Mouse (Mus musculus): ENCODE measurements around the gene Slc4a3. TPM values are rescaled to one million over a fixed set of nuclear protein-coding genes. Genes with fewer than 3 reads are reported as not detected.

The Slc4a3 gene
- polyA plus RNA-seq, 1 experiment from 2014 or later, result 25.4 TPM

- Histone ChIP-seq H3K4me2 (no peak overlapping the region), H3K27ac (replicated peaks) (no peak overlapping the region), H3K9me3 (no peaks in the 10 kb centered on the region), H3K36me3 (no peaks in the 10 kb centered on the region), H3K4me1 (peaks cover 32% of the 10 kb centered on the region), H3K4me3 (no peak overlapping the region), H3K9ac (no peak overlapping the region), H3K27me3 (replicated peaks) (peaks cover 3% of the 10 kb centered on the region; the same call in 1 of the 2 replicates)
- 70% methylated on average over 3 of the region's 3 CpGs for WGBS
- ATAC-seq (ENCODE audit: extremely low read depth, insufficient number of reproducible peaks, low FRiP score, low TSS enrichment), result no peak
Observed at GRCm38 (mm10) chr1:75586791-75587190, 40.7 kb downstream of the Slc4a3 start.

- Histone ChIP-seq H3K9ac (no peak overlapping the region), H3K27me3 (replicated peaks) (peaks cover 4% of the 10 kb centered on the region; the same call in 1 of the 2 replicates), H3K4me2 (peak overlapping the region; percentile 13; the same call in 1 of the 2 replicates), H3K27ac (replicated peaks) (peak overlapping the region; percentile 46; the same call in 1 of the 2 replicates), H3K4me1 (peaks cover 32% of the 10 kb centered on the region), H3K4me3 (no peak overlapping the region), H3K36me3 (no peaks in the 10 kb centered on the region), H3K9me3 (no peaks in the 10 kb centered on the region)
- WGBS, result 40% methylated on average over 12 of the region's 12 CpGs
- no peak for ATAC-seq (ENCODE audit: extremely low read depth, insufficient number of reproducible peaks, low FRiP score, low TSS enrichment)
Observed at GRCm38 (mm10) chr1:75587738-75588719, 42.0 kb downstream of the Slc4a3 start.

- no peak for ATAC-seq (ENCODE audit: extremely low read depth, insufficient number of reproducible peaks, low FRiP score, low TSS enrichment)
- Histone ChIP-seq H3K27ac (replicated peaks) (peak overlapping the region; percentile 46; the same call in 1 of the 2 replicates), H3K36me3 (no peaks in the 10 kb centered on the region), H3K4me1 (peaks cover 32% of the 10 kb centered on the region), H3K9ac (0 out of 2 replicates have a peak overlapping the region, but pooled peaks have one; percentile 20), H3K27me3 (replicated peaks) (peaks cover 4% of the 10 kb centered on the region; the same call in 1 of the 2 replicates), H3K4me2 (no peak overlapping the region), H3K4me3 (no peak overlapping the region), H3K9me3 (no peaks in the 10 kb centered on the region)
- WGBS, result 17% methylated on average over 7 of the region's 7 CpGs
Observed at GRCm38 (mm10) chr1:75588874-75589273, 42.8 kb downstream of the Slc4a3 start.

GRCm38 (mm10) chr1:75589983-75590382 is 43.9 kb downstream of the Slc4a3 start:
- no peaks in the 10 kb centered on the region for H3K9me3 ChIP-seq
- no peak overlapping the region for H3K9ac ChIP-seq
- H3K4me1 ChIP-seq, result peaks cover 32% of the 10 kb centered on the region
- WGBS, result 38% methylated on average over 2 of the region's 2 CpGs
- ATAC-seq (ENCODE audit: extremely low read depth, insufficient number of reproducible peaks, low FRiP score, low TSS enrichment), result no peak
- no peak overlapping the region for H3K4me2 ChIP-seq
- H3K36me3 ChIP-seq, result no peaks in the 10 kb centered on the region
- H3K4me3 ChIP-seq, result no peak overlapping the region
- no peak overlapping the region for H3K27ac ChIP-seq (replicated peaks)
- H3K27me3 ChIP-seq (replicated peaks), result peaks cover 10% of the 10 kb centered on the region

GRCm38 (mm10) chr1:75593956-75594355 is 47.9 kb downstream of the Slc4a3 start:
- Histone ChIP-seq H3K27ac (replicated peaks) (no peak overlapping the region), H3K4me2 (no peak overlapping the region), H3K4me3 (no peak overlapping the region), H3K9ac (no peak overlapping the region), H3K27me3 (replicated peaks) (peaks cover 20% of the 10 kb centered on the region), H3K4me1 (peaks cover 24% of the 10 kb centered on the region), H3K36me3 (no peaks in the 10 kb centered on the region), H3K9me3 (no peaks in the 10 kb centered on the region)
- ATAC-seq (ENCODE audit: extremely low read depth, insufficient number of reproducible peaks, low FRiP score, low TSS enrichment), result no peak
- 82% methylated on average over 7 of the region's 7 CpGs for WGBS

GRCm38 (mm10) chr1:75594836-75595235 is 48.8 kb downstream of the Slc4a3 start:
- Histone ChIP-seq H3K4me2 (no peak overlapping the region), H3K9ac (no peak overlapping the region), H3K36me3 (no peaks in the 10 kb centered on the region), H3K4me3 (no peak overlapping the region), H3K9me3 (no peaks in the 10 kb centered on the region), H3K27ac (replicated peaks) (no peak overlapping the region), H3K27me3 (replicated peaks) (peaks cover 29% of the 10 kb centered on the region), H3K4me1 (peaks cover 15% of the 10 kb centered on the region)
- ATAC-seq (ENCODE audit: extremely low read depth, insufficient number of reproducible peaks, low FRiP score, low TSS enrichment), result no peak
- 45% methylated on average over 9 of the region's 9 CpGs for WGBS

GRCm38 (mm10) chr1:75595930-75596329 is 49.9 kb downstream of the Slc4a3 start:
- peaks cover 9% of the 10 kb centered on the region for H3K4me1 ChIP-seq
- no peaks in the 10 kb centered on the region for H3K36me3 ChIP-seq
- no peaks in the 10 kb centered on the region for H3K9me3 ChIP-seq
- H3K9ac ChIP-seq, result no peak overlapping the region
- ATAC-seq (ENCODE audit: extremely low read depth, insufficient number of reproducible peaks, low FRiP score, low TSS enrichment), result no peak
- peaks cover 38% of the 10 kb centered on the region for H3K27me3 ChIP-seq (replicated peaks)
- no peak overlapping the region for H3K4me3 ChIP-seq
- H3K27ac ChIP-seq (replicated peaks), result no peak overlapping the region
- 39% methylated on average over 3 of the region's 3 CpGs for WGBS
- no peak overlapping the region for H3K4me2 ChIP-seq

GRCm38 (mm10) chr1:75596906-75597305 is 50.8 kb downstream of the Slc4a3 start:
- peaks cover 9% of the 10 kb centered on the region for H3K4me1 ChIP-seq
- no peak overlapping the region for H3K27ac ChIP-seq (replicated peaks)
- no peaks in the 10 kb centered on the region for H3K9me3 ChIP-seq
- H3K4me2 ChIP-seq, result no peak overlapping the region
- no peak for ATAC-seq (ENCODE audit: extremely low read depth, insufficient number of reproducible peaks, low FRiP score, low TSS enrichment)
- H3K4me3 ChIP-seq, result no peak overlapping the region
- WGBS, result 78% methylated on average over 2 of the region's 2 CpGs
- H3K9ac ChIP-seq, result 0 out of 2 replicates have a peak overlapping the region, but pooled peaks have one; percentile 7
- H3K36me3 ChIP-seq, result no peaks in the 10 kb centered on the region
- H3K27me3 ChIP-seq (replicated peaks), result peaks cover 42% of the 10 kb centered on the region

GRCm38 (mm10) chr1:75597622-75598021 is 51.6 kb downstream of the Slc4a3 start:
- Histone ChIP-seq H3K9ac (no peak overlapping the region), H3K4me2 (no peak overlapping the region), H3K36me3 (no peaks in the 10 kb centered on the region), H3K9me3 (no peaks in the 10 kb centered on the region), H3K27ac (replicated peaks) (no peak overlapping the region), H3K27me3 (replicated peaks) (peaks cover 45% of the 10 kb centered on the region), H3K4me1 (peaks cover 9% of the 10 kb centered on the region), H3K4me3 (no peak overlapping the region)
- no peak for ATAC-seq (ENCODE audit: extremely low read depth, insufficient number of reproducible peaks, low FRiP score, low TSS enrichment)

- no peak for ATAC-seq (ENCODE audit: extremely low read depth, insufficient number of reproducible peaks, low FRiP score, low TSS enrichment)
- Histone ChIP-seq H3K9me3 (no peaks in the 10 kb centered on the region), H3K27ac (replicated peaks) (no peak overlapping the region), H3K36me3 (no peaks in the 10 kb centered on the region), H3K9ac (no peak overlapping the region), H3K27me3 (replicated peaks) (peaks cover 43% of the 10 kb centered on the region), H3K4me3 (no peak overlapping the region), H3K4me1 (0 out of 2 replicates have a peak, but pooled peaks cover 3% of the 10 kb centered on the region), H3K4me2 (peak overlapping the region; percentile 13; the same call in 1 of the 2 replicates)
- 18% methylated on average over 12 of the region's 12 CpGs for WGBS
Observed at GRCm38 (mm10) chr1:75601738-75602137, 55.7 kb downstream of the Slc4a3 start.

GRCm38 (mm10) chr1:75603584-75603983 is 57.5 kb downstream of the Slc4a3 start:
- H3K9me3 ChIP-seq, result no peaks in the 10 kb centered on the region
- 72% methylated on average over 7 of the region's 7 CpGs for WGBS
- peaks cover 39% of the 10 kb centered on the region for H3K27me3 ChIP-seq (replicated peaks)
- no peak for ATAC-seq (ENCODE audit: extremely low read depth, insufficient number of reproducible peaks, low FRiP score, low TSS enrichment)
- no peak overlapping the region for H3K27ac ChIP-seq (replicated peaks)
- no peak overlapping the region for H3K9ac ChIP-seq
- H3K4me1 ChIP-seq, result no peaks in the 10 kb centered on the region
- no peak overlapping the region for H3K4me2 ChIP-seq
- no peaks in the 10 kb centered on the region for H3K36me3 ChIP-seq
- no peak overlapping the region for H3K4me3 ChIP-seq
